Mouse (Mus musculus) midbrain, embryonic 14.5 days (tissue): Measurements from ENCODE around the gene Cebpb. TPM values are rescaled to one million over a fixed set of nuclear protein-coding genes. Genes with fewer than 3 reads are reported as not detected.

Source experiments
- ATAC-seq: fragments of 200-750 bp; cut with Nextera tagmentation; 2 replicates; pipeline ENCODE4 v1.8.0; 2017; ENCODE audit warnings: moderate number of reproducible peaks, moderate library complexity; ENCODE audit not compliant: low FRiP score, low TSS enrichment
- DNase-seq: peaks from one replicate; pipeline ENCODE4 v3.0.0-alpha.2; 2015
- H3K27ac ChIP-seq: fragments of 300-500 bp; sonication (generic); replicated peaks from 2 replicates; pipeline ENCODE4 v1.5.1; 2014; ENCODE audit warnings: mild to moderate bottlenecking, low read depth, low read length, moderate library complexity
- H3K27me3 ChIP-seq: fragments of 300-500 bp; sonication (generic); 2 replicates; pipeline ENCODE4 v1.6.1; 2014; ENCODE audit warnings: low read length, control low read depth, mixed read lengths; ENCODE audit not compliant: control insufficient read depth, insufficient read depth
- H3K36me3 ChIP-seq: fragments of 300-500 bp; sonication (generic); 2 replicates; pipeline ENCODE4 v1.6.1; 2014; ENCODE audit warnings: low read length, control low read depth; ENCODE audit not compliant: control insufficient read depth, insufficient read depth
- H3K4me1 ChIP-seq: fragments of 300-500 bp; sonication (generic); 2 replicates; pipeline ENCODE4 v1.6.1; 2014; ENCODE audit warnings: mild to moderate bottlenecking, antibody characterized with exemption, low read length, control low read depth; ENCODE audit not compliant: control insufficient read depth, insufficient read depth
- H3K4me2 ChIP-seq: fragments of 300-500 bp; sonication (generic); 2 replicates; pipeline ENCODE4 v1.6.1; 2014; ENCODE audit warnings: mild to moderate bottlenecking, low read length, moderate library complexity
- H3K4me3 ChIP-seq: fragments of 300-500 bp; sonication (generic); replicated peaks from 2 replicates; pipeline ENCODE4 v1.5.1; 2014; ENCODE audit warnings: low read depth, low read length
- H3K9ac ChIP-seq: fragments of 300-500 bp; sonication (generic); replicated peaks from 2 replicates; pipeline ENCODE4 v1.6.1; 2014; ENCODE audit warnings: mild to moderate bottlenecking, low read length, moderate library complexity
- H3K9me3 ChIP-seq: fragments of 300-500 bp; sonication (generic); 2 replicates; pipeline ENCODE4 v1.6.1; 2016; ENCODE audit warnings: low read length, control low read depth, mixed read lengths; ENCODE audit not compliant: control insufficient read depth
- WGBS: fragments of 180-500 bp; shearing (Covaris S2); extraction: QIAGEN DNeasy Blood & Tissue Kit; methylation state at CpG from one replicate; pipeline ENCODE4 v1.1.7; 2014; 5-methylcytosine and 5-hydroxymethylcytosine counted together
- polyA plus RNA-seq: library from polyadenylated mRNA; unstranded; fragments of >200 nt; fragmentation: Nextera tagmentation; extraction: Ambion mirVana; gene quantifications from 2 replicates; pipeline ENCODE4 v1.2.1, GENCODE M21; 2014

Gene Cebpb
- polyA plus RNA-seq, 1 experiment from 2014 or later: 1.4 TPM

- ATAC-seq: no peak
- no peak for DNase-seq
- WGBS: 83% methylated on average over 6 of the region's 6 CpGs
- Histone ChIP-seq H3K9ac (no peak overlapping the region), H3K4me3 (no peak overlapping the region), H3K27me3 (no peaks in the 10 kb centered on the region), H3K4me1 (no peaks in the 10 kb centered on the region), H3K36me3 (no peaks in the 10 kb centered on the region), H3K4me2 (no peak overlapping the region), H3K9me3 (no peaks in the 10 kb centered on the region), H3K27ac (no peak overlapping the region)
Observed at GRCm38 (mm10) chr2:167702126-167702525, 13.4 kb downstream of the Cebpb start.

DNA sequence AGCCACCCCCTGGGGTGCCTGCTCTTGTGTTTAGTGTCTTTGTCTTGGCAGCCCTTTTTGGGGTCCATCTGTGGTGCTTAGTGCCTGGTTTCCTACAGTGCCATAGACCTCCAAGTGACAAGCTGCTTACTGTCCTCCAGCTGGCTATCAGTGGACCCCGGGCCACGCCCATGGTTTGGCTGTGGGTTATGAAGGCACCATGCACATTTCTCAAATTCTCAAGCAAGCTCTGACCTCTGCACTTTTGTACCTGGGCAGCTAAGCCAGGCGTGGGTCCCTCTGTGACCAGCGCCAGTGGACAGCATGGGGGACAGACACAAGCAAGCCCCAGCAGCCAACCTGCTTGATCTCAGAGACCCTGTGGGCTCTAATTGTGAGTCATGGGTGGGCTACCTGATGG is 15.7 kb downstream of the Cebpb start:
- Histone ChIP-seq H3K27ac (no peak overlapping the region), H3K36me3 (no peaks in the 10 kb centered on the region), H3K4me3 (no peak overlapping the region), H3K4me1 (no peaks in the 10 kb centered on the region), H3K27me3 (no peaks in the 10 kb centered on the region), H3K4me2 (no peak overlapping the region), H3K9me3 (no peaks in the 10 kb centered on the region), H3K9ac (no peak overlapping the region)
- DNase-seq (no peak), ATAC-seq (no peak)
- 88% methylated on average over 4 of the region's 4 CpGs for WGBS

DNA sequence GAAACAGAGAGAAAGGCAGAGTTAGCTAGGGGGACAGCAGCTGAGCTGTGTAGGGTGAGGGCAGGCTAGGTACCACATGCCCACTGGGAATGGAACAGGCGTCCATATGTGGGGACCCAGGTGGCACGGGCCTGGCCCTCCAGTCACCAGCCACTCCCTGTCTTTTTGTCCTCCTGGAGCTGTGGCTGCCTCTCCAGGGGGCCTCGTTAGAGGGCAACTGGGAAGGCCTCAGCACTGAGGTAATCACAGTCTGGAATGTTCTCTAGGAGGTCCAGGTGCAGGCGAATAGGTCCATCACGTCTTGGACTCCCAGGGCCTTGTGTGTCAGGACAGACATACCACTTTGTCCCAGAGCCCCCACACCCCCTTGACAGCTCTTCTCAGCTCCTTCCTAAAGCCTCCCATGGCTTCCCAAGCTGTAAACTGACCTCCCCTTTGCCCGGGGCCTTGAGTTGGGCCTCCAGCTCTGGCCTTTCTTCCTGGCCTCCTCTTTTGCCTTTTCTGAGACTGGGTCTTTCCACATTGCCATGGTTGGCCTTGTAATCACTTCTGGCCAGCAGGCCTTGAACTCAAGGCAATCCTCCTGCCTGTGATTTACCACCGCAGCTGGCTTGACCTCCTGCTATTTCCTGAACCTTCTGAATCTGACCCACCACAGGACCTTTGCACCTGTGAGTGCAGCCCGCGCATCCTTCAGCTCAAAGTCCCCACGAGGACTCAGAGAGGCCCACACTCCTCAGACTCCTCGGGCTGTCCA is 17.6 kb downstream of the Cebpb start:
- Histone ChIP-seq H3K4me1 (no peaks in the 10 kb centered on the region), H3K27ac (no peak overlapping the region), H3K4me2 (no peak overlapping the region), H3K9me3 (no peaks in the 10 kb centered on the region), H3K36me3 (no peaks in the 10 kb centered on the region), H3K27me3 (no peaks in the 10 kb centered on the region), H3K9ac (no peak overlapping the region), H3K4me3 (no peak overlapping the region)
- 80% methylated on average over 11 of the region's 11 CpGs for WGBS
- no peak for ATAC-seq
- DNase-seq: no peak

DNA sequence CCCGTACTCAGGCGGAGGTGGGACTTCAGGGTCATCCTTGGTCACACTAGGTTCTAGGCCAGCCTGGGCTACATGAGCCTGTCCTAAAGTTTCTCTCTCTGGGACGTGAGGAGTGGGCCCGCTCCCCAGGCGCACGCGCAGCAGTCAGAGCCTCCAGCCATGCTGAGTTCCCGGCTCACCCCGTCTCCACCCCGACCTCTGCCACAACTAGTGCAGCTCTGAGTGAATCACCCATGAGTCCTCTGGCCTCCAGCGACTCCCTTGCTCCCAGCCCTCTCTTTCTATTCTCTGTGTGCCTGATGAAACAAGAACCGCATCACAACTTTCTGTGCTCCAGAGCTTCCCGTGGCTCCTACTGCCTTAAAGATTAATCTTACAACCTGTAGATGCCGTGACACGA is 19.7 kb downstream of the Cebpb start:
- no peak overlapping the region for H3K4me2 ChIP-seq
- no peak overlapping the region for H3K4me3 ChIP-seq
- no peak for DNase-seq
- no peaks in the 10 kb centered on the region for H3K27me3 ChIP-seq
- no peak overlapping the region for H3K9ac ChIP-seq
- WGBS: 68% methylated on average over 15 of the region's 15 CpGs
- H3K4me1 ChIP-seq: no peaks in the 10 kb centered on the region
- ATAC-seq: no peak
- H3K27ac ChIP-seq: no peak overlapping the region
- no peaks in the 10 kb centered on the region for H3K36me3 ChIP-seq
- no peaks in the 10 kb centered on the region for H3K9me3 ChIP-seq

GRCm38 (mm10) chr2:167709969-167710368 is 21.3 kb downstream of the Cebpb start:
- DNase-seq: no peak
- no peak overlapping the region for H3K4me3 ChIP-seq
- no peak for ATAC-seq
- H3K9ac ChIP-seq: no peak overlapping the region
- WGBS: 73% methylated on average over 6 of the region's 6 CpGs
- H3K27me3 ChIP-seq: no peaks in the 10 kb centered on the region
- H3K36me3 ChIP-seq: no peaks in the 10 kb centered on the region
- H3K27ac ChIP-seq: no peak overlapping the region
- H3K9me3 ChIP-seq: no peaks in the 10 kb centered on the region
- H3K4me2 ChIP-seq: no peak overlapping the region
- no peaks in the 10 kb centered on the region for H3K4me1 ChIP-seq

- Histone ChIP-seq H3K36me3 (no peaks in the 10 kb centered on the region), H3K4me3 (no peak overlapping the region), H3K27me3 (no peaks in the 10 kb centered on the region), H3K9me3 (no peaks in the 10 kb centered on the region), H3K27ac (no peak overlapping the region), H3K4me2 (no peak overlapping the region), H3K9ac (no peak overlapping the region), H3K4me1 (no peaks in the 10 kb centered on the region)
- 68% methylated on average over 6 of the region's 6 CpGs for WGBS
- ATAC-seq (no peak), DNase-seq (no peak)
Observed at GRCm38 (mm10) chr2:167710574-167710973, 21.9 kb downstream of the Cebpb start.

GRCm38 (mm10) chr2:167712872-167713821 is 24.4 kb downstream of the Cebpb start:
- no peaks in the 10 kb centered on the region for H3K36me3 ChIP-seq
- H3K4me1 ChIP-seq: no peaks in the 10 kb centered on the region
- H3K9me3 ChIP-seq: no peaks in the 10 kb centered on the region
- no peak overlapping the region for H3K4me2 ChIP-seq
- H3K27ac ChIP-seq: no peak overlapping the region
- ATAC-seq (no peak), DNase-seq (no peak)
- no peak overlapping the region for H3K4me3 ChIP-seq
- no peaks in the 10 kb centered on the region for H3K27me3 ChIP-seq
- 84% methylated on average over 19 of the region's 23 CpGs for WGBS
- H3K9ac ChIP-seq: no peak overlapping the region

GRCm38 (mm10) chr2:167714298-167714697 is 25.6 kb downstream of the Cebpb start:
- WGBS: 90% methylated on average over 6 of the region's 6 CpGs
- DNase-seq (no peak), ATAC-seq (no peak)
- H3K27ac ChIP-seq: no peak overlapping the region
- H3K4me2 ChIP-seq: no peak overlapping the region
- H3K27me3 ChIP-seq: no peaks in the 10 kb centered on the region
- no peaks in the 10 kb centered on the region for H3K36me3 ChIP-seq
- no peaks in the 10 kb centered on the region for H3K9me3 ChIP-seq
- no peaks in the 10 kb centered on the region for H3K4me1 ChIP-seq
- no peak overlapping the region for H3K4me3 ChIP-seq
- H3K9ac ChIP-seq: no peak overlapping the region
